In the genomic region with DNA sequence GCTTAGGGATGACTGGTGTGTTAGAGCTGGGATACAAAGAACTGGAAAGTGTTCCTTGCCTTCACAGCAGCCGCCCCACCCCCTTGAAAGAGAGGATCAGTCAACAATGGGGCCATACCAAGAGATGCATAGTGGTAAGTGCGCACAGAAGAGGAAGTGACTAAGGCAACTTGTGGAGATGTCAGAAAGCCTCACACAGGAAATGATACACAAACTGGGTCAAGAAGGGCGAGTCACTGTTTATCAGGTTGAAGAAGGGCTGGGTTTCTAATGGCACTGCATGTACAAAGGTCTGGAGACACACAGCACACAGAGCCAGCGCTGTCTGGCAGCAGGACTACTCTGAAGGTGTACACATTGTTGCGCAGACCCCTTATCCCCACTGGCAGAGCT, we compare ENCODE assay signal across 11 mouse cellular contexts. TPM values are rescaled to one million over a fixed set of nuclear protein-coding genes. Genes with fewer than 3 reads are reported as not detected.
DNase-seq lines count a peak whose midpoint lies in the region; ATAC-seq and TF ChIP-seq lines count a peak whose summit lies in the region.
"Had no signal": no experiment of that assay in that cellular context is flagged by ENCODE, and none has a peak within 500 bp of the region (broad histone marks: within the 10 kb centered on the region; RNA-seq: fewer than 3 reads in every experiment).

No protein-coding gene starts in this region.

- H3K27ac ChIP-seq in intestine, postnatal 0 days (ENCODE audit: low read depth, low read length), result peak overlapping the region; percentile 50; the same call in 1 of the 2 replicates
- H3K27ac ChIP-seq: hindbrain, embryonic 10.5 days; neural tube, embryonic 13.5 days had no signal

- H3K9ac ChIP-seq in intestine, postnatal 0 days (ENCODE audit: low read depth, low read length), result no peak overlapping the region
- H3K9ac ChIP-seq: neural tube, embryonic 13.5 days had no signal

- no peak overlapping the region for H3K4me2 ChIP-seq in intestine, postnatal 0 days (replicated peaks; ENCODE audit: low read depth)
- H3K4me2 ChIP-seq: neural tube, embryonic 13.5 days had no signal

- H3K36me3 ChIP-seq in intestine, postnatal 0 days (ENCODE audit: control insufficient read depth, insufficient read depth), result no peaks in the 10 kb centered on the region
- H3K36me3 ChIP-seq: hindbrain, embryonic 10.5 days; neural tube, embryonic 13.5 days had no signal

- TF ChIP-seq CTCF in intestine, postnatal 0 days (IDR thresholded peaks at IDR 0.05; ENCODE audit: low read depth), result no peak

- ATAC-seq in CD4-positive, CD25-positive, alpha-beta regulatory T cell, adult 4 months, result peak; percentile 91
- peak; percentile 74 for ATAC-seq in intestine, postnatal 0 days
- ATAC-seq in megakaryocyte-erythroid progenitor cell, adult 5-6 weeks (replicated peaks; ENCODE audit: low FRiP score, low TSS enrichment, poor library complexity, severe bottlenecking), result peak; percentile 35

- H3K27me3 ChIP-seq in intestine, postnatal 0 days (replicated peaks; ENCODE audit: control insufficient read depth, insufficient read depth, low read length), result no peaks in the 10 kb centered on the region
- H3K27me3 ChIP-seq: neural tube, embryonic 13.5 days had no signal

- 56% methylated on average over 5 of the region's 5 CpGs for WGBS in intestine, postnatal 0 days

- no peaks in the 10 kb centered on the region for H3K9me3 ChIP-seq in intestine, postnatal 0 days (ENCODE audit: control insufficient read depth)
- H3K9me3 ChIP-seq: neural tube, embryonic 13.5 days had no signal

- 0 out of 2 replicates have a peak, but pooled peaks cover 3% of the 10 kb centered on the region for H3K4me1 ChIP-seq in intestine, postnatal 0 days (replicated peaks; ENCODE audit: control insufficient read depth, insufficient read depth, low read length)
- H3K4me1 ChIP-seq: hindbrain, embryonic 10.5 days; neural tube, embryonic 13.5 days had no signal

- H3K4me3 ChIP-seq in intestine, postnatal 0 days (ENCODE audit: low read depth, low read length), result no peak overlapping the region
- H3K4me3 ChIP-seq: hindbrain, embryonic 10.5 days; neural tube, embryonic 13.5 days had no signal

- DNase-seq in A20 (ENCODE audit: low read depth, low spot score), result peak; percentile 2
- no peak for DNase-seq in urinary bladder, postnatal 14 days (ENCODE audit: low spot score)
- no peak for DNase-seq in right cerebral cortex, postnatal 10 days (ENCODE audit: low spot score in 2 of 2)
- DNase-seq in ovary, postnatal 14 days (ENCODE audit: low spot score), result no peak
- DNase-seq in kidney, postnatal 4 days, result no peak

RNA-seq across cellular contexts. Expression of gene Gm5426, which starts 45.0 kb away (rescaled TPM):
- polyA plus RNA-seq in CD4-positive, CD25-positive, alpha-beta regulatory T cell, adult 4 months (2017; shearing (Covaris generic)), result not detected
- polyA plus RNA-seq in intestine, postnatal 0 days (2015; fragmentation: Nextera tagmentation; extraction: Ambion mirVana), result not detected in 2 replicates
- not detected in 2 replicates for total RNA-seq in megakaryocyte-erythroid progenitor cell, adult 5-6 weeks (2014; fragmentation: Nextera tagmentation)
- not detected in 2 replicates for total RNA-seq in megakaryocyte-erythroid progenitor cell, adult 5-6 weeks (2017)
- total RNA-seq: left cerebral cortex, postnatal 10 days had no signal
- polyA plus RNA-seq: hindbrain, embryonic 10.5 days; neural tube, embryonic 13.5 days had no signal

Comparison
In these comparisons a context has a peak if more than half of its experiments do, and no peak if none do; other contexts are left out.
1. ATAC-seq: peak in every context shown above with its lines; median percentile 91 in CD4-positive, CD25-positive, alpha-beta regulatory T cell, adult 4 months; 74 in intestine, postnatal 0 days; 35 in megakaryocyte-erythroid progenitor cell, adult 5-6 weeks.